Mouse (Mus musculus): ENCODE measurements around the gene Tmem9.

Gene Tmem9

GRCm38 (mm10) chr1:136032961-136033360 is 25.0 kb downstream of the Tmem9 start:
- no peak for DNase-seq

GRCm38 (mm10) chr1:136038746-136039538 is 31.0 kb downstream of the Tmem9 start:
- peak; percentile 66 to 69 for DNase-seq

DNA sequence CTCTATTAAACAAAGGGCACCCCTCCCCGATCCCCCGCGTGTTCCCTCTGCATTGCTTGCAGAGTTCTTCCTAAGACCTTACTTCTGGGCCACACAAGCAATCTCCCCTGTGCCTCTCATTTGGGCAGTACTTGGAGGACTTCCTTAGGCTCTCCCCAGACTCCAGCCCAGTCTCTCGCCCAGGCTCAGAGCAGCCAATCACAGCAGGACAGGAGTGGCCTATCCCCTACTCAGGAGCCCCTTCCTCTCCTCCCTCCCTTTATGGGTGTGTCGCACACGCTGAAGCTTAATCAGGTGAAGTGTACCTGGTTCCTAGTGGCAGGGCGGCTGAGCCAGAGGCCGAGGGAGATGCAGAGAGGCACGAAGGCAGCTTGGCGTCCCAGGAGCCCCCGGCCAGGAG is 32.5 kb downstream of the Tmem9 start:
- DNase-seq = no peak

DNA sequence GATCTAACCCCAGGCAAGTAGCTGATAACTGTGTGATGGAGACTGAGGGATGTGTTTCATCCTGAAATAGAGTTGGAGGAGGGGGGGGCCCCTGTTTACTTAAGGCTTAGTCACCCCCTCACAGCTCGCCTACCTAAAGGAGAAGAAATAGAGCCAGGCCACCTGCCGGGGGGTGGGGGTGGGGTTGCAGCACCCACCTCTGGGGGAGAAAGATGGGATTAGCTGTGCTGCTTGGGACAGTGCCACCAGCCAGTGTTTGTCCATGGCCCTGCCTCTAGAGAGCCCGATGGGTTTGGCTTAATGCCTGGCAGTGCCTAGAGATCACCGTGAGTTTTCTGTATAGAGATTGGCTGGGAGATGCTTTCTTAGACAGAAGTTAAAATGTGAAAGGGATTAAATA is 32.9 kb downstream of the Tmem9 start:
- peak in 1 of 2 experiments; percentile 32 for DNase-seq

DNA sequence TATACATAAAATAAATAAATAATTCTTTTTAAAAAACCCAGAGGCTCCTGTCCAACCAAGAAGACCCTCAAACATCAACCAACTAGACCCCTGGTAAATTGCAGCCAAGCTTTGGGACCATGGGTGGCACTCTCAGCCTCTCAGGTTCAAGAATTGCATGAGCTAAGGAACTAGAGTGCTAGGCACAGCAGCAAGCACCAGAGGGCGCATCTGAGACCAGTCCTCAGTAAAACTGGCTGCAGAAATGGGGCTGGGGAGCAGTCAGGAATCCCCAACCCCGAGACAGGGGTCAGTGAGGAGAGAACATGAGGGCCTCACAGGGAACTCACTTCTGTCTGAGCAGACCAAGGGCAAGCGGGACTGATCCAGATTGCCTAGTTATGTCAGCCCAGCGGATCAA is 37.8 kb downstream of the Tmem9 start:
- peak; percentile 80 to 84 for DNase-seq

- DNase-seq = peak; percentile 51 to 59
Measured at GRCm38 (mm10) chr1:136047432-136047831, 39.5 kb downstream of the Tmem9 start.

DNA sequence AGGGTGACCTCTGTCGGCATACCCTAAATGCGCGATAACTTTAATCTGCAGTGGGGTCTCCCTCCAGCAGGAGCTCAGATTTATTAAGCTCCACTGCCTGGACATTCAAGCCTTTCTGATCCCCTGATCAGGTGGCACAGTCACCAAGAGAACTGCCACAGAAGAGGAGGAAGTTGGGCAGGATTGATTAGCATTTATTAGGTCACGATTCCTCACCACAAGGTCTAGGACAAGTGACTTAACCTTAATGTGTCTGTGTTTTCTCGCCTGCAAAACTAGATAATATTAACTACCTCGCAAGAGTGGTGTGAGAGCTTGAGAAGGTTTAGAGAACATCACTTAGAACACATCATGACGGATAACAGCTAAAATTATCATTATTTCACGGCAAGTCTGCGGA is 39.9 kb downstream of the Tmem9 start:
- no peak for DNase-seq

DNA sequence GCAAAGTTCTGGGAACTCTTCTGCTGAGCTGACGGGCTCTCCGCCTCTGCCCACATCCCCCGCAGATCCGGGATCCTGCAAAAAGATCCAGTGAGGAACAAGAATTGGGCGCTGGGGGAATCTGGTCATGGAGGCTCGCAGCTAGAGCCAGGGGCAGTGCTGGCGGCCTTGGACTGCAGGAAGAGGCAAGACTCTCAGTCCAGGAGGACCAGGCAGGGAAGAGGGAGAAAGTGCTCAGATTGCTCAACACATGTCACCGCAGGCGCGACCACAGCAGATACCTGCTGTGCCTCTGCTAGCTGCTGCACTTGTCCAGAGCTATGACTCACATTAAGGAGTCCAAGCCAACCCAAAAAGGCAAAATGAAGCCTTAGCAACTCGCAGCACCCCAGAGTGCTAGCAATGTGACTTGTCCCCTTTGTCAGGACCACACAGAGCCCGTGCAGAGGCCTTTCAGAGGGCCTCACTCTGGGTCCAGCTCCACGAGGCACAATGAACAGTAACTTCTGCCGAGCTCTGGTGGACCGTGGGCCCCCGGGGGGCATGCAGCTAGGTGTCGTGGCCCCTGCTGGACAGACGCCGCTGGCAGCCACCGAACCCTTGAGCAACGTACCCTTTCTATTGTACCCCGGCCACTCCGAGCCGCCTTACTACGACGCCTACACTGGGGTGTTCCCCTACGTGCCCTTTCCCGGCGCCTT is 42.5 kb downstream of the Tmem9 start, which contains the start of gene Ascl5:
Ascl5 (plus strand) TSS at position 493 of the 701 bp plus-strand sequence.
- DNase-seq = peak in 1 of 2 experiments; percentile 42

- DNase-seq = peak in 1 of 2 experiments; percentile 26
Measured at GRCm38 (mm10) chr1:136051013-136051315, 43.0 kb downstream of the Tmem9 start.

GRCm38 (mm10) chr1:136051465-136051864 is 43.5 kb downstream of the Tmem9 start:
- peak; percentile 91 for DNase-seq

DNA sequence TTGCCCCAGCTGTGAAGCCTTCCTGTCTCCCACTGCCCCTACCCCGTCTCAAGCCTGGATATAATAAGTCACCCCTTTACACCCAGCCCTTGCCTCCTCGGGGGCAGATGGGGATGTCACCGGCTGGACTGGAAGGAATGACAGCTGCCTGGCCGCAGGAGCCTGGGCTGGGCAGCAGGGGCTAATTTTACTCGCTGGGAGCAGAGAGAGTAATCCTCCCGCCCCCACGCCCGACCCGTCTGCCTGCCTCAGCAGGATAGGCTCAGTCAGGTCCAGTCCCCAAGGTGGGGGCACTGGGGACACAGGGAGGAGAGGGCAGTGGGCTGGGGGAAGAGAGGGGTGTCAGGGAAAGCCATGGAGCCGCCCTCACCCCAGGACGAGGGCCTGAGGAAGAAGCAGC is 44.6 kb downstream of the Tmem9 start, which contains the start of gene Cacna1s:
Cacna1s (plus strand) TSS at position 204 of the 400 bp plus-strand sequence.
- DNase-seq = peak in 1 of 2 experiments; percentile 28

- no peak for DNase-seq
Measured at GRCm38 (mm10) chr1:136055771-136056170, 47.8 kb downstream of the Tmem9 start.

GRCm38 (mm10) chr1:136058594-136058993 is 50.6 kb downstream of the Tmem9 start:
- DNase-seq = no peak

GRCm38 (mm10) chr1:136061041-136061789 is 53.3 kb downstream of the Tmem9 start:
- peak; percentile 93 to 94 for DNase-seq

DNA sequence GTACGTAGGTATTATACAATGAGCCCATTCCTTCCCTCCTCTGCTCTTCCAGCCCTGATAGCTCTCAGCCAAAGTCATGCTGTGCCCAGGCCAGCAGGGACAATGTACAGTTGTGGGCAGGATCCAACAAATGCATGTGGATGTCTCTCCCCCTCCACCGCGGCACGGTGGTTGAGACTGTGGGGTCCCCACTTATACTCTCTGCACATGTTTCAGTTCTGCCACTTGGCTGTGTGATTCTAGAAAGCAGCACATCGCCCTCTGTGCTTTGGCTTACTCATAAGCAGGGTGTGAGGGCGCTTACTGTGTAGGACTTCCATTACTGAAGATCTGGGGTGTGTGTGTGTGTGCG is 53.8 kb downstream of the Tmem9 start:
- DNase-seq = no peak

DNA sequence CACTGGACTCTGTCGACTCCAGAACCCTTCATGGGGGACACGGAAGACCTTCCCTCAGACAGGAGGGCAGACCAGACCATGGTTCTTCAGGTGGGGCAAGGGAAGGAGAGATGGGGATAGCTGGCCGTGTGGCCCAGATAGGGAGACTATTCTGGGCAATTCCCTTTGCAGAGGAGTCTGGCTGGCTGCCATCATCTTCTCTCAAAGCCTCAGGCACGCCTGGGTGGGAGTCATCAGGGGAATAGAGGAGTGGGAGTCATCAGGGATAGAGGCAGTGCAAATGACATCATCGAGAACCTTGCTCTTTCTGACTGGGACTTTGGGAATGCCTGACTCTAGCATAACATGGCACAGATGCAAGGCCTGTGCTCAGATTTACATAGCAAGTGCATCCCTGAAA is 56.0 kb downstream of the Tmem9 start:
- no peak for DNase-seq

DNA sequence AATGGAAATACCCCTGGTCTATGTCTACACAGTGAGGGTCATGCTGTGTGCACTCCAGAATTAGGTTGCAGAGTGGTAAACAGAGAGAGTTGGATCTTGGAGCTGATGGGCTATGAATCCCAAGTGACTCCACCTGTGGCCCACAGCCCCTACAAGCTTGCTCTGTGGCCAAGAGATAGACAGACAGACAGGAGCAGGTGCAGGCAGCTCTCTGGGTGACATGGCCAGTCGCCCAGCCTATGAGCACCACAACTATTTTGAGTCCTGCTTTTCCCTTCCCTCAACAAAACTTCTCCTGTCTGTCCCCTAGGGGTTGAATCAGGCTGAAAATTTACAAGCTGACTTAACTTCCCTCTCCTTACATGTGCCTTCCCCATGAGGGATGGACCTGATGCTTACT is 58.7 kb downstream of the Tmem9 start:
- DNase-seq = no peak

GRCm38 (mm10) chr1:136067579-136067978 is 59.6 kb downstream of the Tmem9 start:
- DNase-seq = no peak

DNA sequence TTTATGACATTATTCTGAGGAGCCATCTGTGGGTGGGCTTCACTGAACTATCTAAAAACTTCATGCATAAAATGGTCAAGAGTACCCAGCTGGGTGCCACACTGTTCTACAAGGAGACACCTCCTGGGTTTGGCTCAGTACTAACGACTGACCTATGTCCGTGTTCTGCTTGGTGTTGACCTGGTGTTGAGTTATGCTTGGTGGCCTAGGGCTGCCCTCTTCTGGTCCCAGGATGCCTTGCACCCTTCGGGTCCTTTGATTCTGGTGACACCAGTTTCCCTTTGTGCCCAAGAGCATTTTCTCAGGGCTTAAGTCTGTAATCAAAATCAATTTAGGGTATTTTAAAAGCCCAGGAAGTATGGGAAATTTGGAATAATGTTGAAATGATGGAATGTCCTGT is 68.1 kb downstream of the Tmem9 start:
- peak; percentile 75 to 77 for DNase-seq

DNA sequence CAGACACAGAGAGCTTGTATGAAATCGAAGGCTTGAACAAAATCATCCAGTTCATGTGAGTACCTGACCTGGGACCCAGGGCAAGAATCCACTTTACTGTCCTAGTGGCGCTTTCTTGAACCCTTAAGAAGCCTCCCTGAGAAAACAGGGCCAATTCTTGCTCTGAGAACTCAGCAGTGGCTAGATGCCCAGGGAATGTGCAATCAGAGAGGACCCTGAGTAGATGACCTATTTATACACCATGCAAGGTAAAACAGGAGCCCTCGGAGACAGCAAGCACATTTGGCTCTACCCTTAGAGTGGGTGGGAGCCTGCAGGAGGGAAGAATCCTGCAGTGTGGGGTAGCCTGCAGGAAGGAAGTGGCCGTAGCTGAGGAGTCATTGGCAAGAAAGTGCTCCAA is 69.7 kb downstream of the Tmem9 start:
- DNase-seq = peak in 1 of 2 experiments; percentile 24

DNA sequence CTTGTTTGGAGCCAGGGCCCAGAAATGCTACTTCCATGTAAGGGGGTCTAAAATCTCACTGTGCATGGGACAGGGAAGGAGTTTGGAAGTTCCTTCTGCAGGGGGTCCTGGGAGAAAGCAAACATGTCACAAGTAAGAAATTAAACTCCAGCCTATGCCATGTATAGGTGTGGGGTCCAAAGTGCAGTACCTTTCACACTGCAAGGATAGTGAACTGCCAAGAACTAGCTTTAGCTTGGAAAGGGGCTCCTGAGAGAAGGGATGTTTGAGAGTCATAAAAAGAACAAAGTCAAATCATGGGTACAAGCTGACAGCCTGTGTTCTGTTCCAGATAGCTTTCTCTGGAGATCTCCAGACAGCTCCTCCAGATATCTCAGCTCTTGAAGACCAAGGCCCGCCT is 73.2 kb downstream of the Tmem9 start:
- DNase-seq = no peak
